ENCODE assay signal across 7 mouse cellular contexts in genomic region chr7:38084778-38085572, GRCm38 (mm10). TPM values are rescaled to one million over a fixed set of nuclear protein-coding genes. Genes with fewer than 3 reads are reported as not detected.
DNase-seq lines count a peak whose midpoint lies in the region; ATAC-seq lines count a peak whose summit lies in the region.

No protein-coding gene starts in this region.

- no peaks in the 10 kb centered on the region for H3K27me3 ChIP-seq in intestine, embryonic 16.5 days (replicated peaks; ENCODE audit: control insufficient read depth, insufficient read depth, low read length)
- H3K27me3 ChIP-seq in midbrain, embryonic 11.5 days (ENCODE audit: control insufficient read depth, insufficient read depth, low read length): peaks cover 7% of the 10 kb centered on the region

- H3K9ac ChIP-seq in intestine, embryonic 16.5 days (ENCODE audit: low read depth, low read length): peak overlapping the region; percentile 69
- peak overlapping the region; percentile 55 for H3K9ac ChIP-seq in midbrain, embryonic 11.5 days (ENCODE audit: low read length)

- peak overlapping the region; percentile 54 for H3K4me3 ChIP-seq in intestine, embryonic 16.5 days (ENCODE audit: low read length)
- peak overlapping the region; percentile 29 for H3K4me3 ChIP-seq in midbrain, embryonic 11.5 days (ENCODE audit: low read depth, low read length)

- H3K4me2 ChIP-seq in intestine, embryonic 16.5 days (ENCODE audit: low read depth, low read length): peak overlapping the region; percentile 83
- peak overlapping the region; percentile 69 for H3K4me2 ChIP-seq in midbrain, embryonic 11.5 days

- DNase-seq in adrenal gland, adult 8-10 months: peak; percentile 100
- peak; percentile 99 for DNase-seq in embryo, embryonic 9.5 days (ENCODE audit: extremely low spot score)
- peak; percentile 99 to 100 for DNase-seq in gastrocnemius, postnatal 4 days (ENCODE audit: low spot score in 2 of 2)
- peak; percentile 99 to 100 for DNase-seq in left cerebral cortex, postnatal 36 days (ENCODE audit: low spot score in 2 of 2)
- DNase-seq in midbrain, embryonic 11.5 days (ENCODE audit: low spot score, missing footprints): peak; percentile 100
- peak; percentile 100 for DNase-seq in skeletal muscle tissue, adult 2 months (ENCODE audit: low read depth, low spot score)

- intact Hi-C loops in left cerebral cortex, postnatal 36 days (cut with DNase I): loop anchor here (1.0 to 5.0 kb wide), 2 partner anchors 22 to 82 kb away; partner anchors contain the start of gene Ccne1

- under 1% methylated on average over 65 of the region's 65 CpGs for WGBS in intestine, embryonic 16.5 days
- WGBS in midbrain, embryonic 11.5 days: under 1% methylated on average over 60 of the region's 65 CpGs

- peaks cover 14% of the 10 kb centered on the region for H3K4me1 ChIP-seq in intestine, embryonic 16.5 days (ENCODE audit: control insufficient read depth, insufficient read depth, low read length)
- H3K4me1 ChIP-seq in midbrain, embryonic 11.5 days (ENCODE audit: control insufficient read depth, insufficient read depth, low read length): peaks cover 7% of the 10 kb centered on the region

- no peaks in the 10 kb centered on the region for H3K9me3 ChIP-seq in intestine, embryonic 16.5 days (ENCODE audit: control insufficient read depth, low read length)
- no peaks in the 10 kb centered on the region for H3K9me3 ChIP-seq in midbrain, embryonic 11.5 days (ENCODE audit: control insufficient read depth, low read length)

- H3K27ac ChIP-seq in intestine, embryonic 16.5 days (ENCODE audit: low read length): peak overlapping the region; percentile 84
- H3K27ac ChIP-seq in midbrain, embryonic 11.5 days (ENCODE audit: low read depth, low read length): no peak overlapping the region

- no peaks in the 10 kb centered on the region for H3K36me3 ChIP-seq in intestine, embryonic 16.5 days (ENCODE audit: control insufficient read depth, insufficient read depth, low read length)
- no peaks in the 10 kb centered on the region for H3K36me3 ChIP-seq in midbrain, embryonic 11.5 days (ENCODE audit: control insufficient read depth, insufficient read depth, low read length)

- peak; percentile 96 for ATAC-seq in intestine, embryonic 16.5 days
- ATAC-seq in midbrain, embryonic 11.5 days (ENCODE audit: low FRiP score): peak; percentile 97

RNA-seq across cellular contexts. Expression of gene Ccne1, which starts 22.4 kb away (rescaled TPM):
- 1 to 10 TPM; 3.5 to 6.9 (median 4.1) TPM for total RNA-seq in adrenal gland, adult 8-10 months (2022)
- total RNA-seq in gastrocnemius, postnatal 4 days (2021): 10 to 100 TPM; 25.3 to 26.2 TPM
- polyA plus RNA-seq in intestine, embryonic 16.5 days (2015; fragmentation: Nextera tagmentation; extraction: Ambion mirVana): 45.8 and 55.9 TPM in 2 replicates
- total RNA-seq in left cerebral cortex, postnatal 36 days (2021): 10 to 100 TPM; 17.8 to 19.8 TPM
- 55.1 and 55.6 TPM in 2 replicates for polyA plus RNA-seq in midbrain, embryonic 11.5 days (2014; fragmentation: Nextera tagmentation; extraction: Ambion mirVana)
